Mouse (Mus musculus) limb, embryonic 11.5 days (tissue): Measurements from ENCODE around the gene Tnfrsf4. TPM values are rescaled to one million over a fixed set of nuclear protein-coding genes. Genes with fewer than 3 reads are reported as not detected.

Experiments
- ATAC-seq: fragments of 200-750 bp; cut with Nextera tagmentation; 2 replicates; pipeline ENCODE4 v1.8.0; 2017; ENCODE audit warnings: low read depth; ENCODE audit not compliant: insufficient number of reproducible peaks, low FRiP score, low TSS enrichment
- DNase-seq: peaks from one replicate; pipeline ENCODE4 v3.0.0-alpha.2; 2015; ENCODE audit warnings: low spot score
- H3K27ac ChIP-seq: fragments of 300-500 bp; sonication (generic); replicated peaks from 2 replicates; pipeline ENCODE4 v1.5.1; 2014; ENCODE audit warnings: low read depth, mild to moderate bottlenecking, low read length
- H3K27me3 ChIP-seq: fragments of 300-500 bp; sonication (generic); 2 replicates; pipeline ENCODE4 v1.6.1; 2014; ENCODE audit warnings: mild to moderate bottlenecking, low read length, mixed read lengths; ENCODE audit not compliant: control insufficient read depth, insufficient read depth
- H3K36me3 ChIP-seq: fragments of 300-500 bp; sonication (generic); 2 replicates; pipeline ENCODE4 v1.6.1; 2014; ENCODE audit warnings: mild to moderate bottlenecking, low read length, moderate library complexity, mixed read lengths; ENCODE audit not compliant: control insufficient read depth, insufficient read depth
- H3K4me1 ChIP-seq: fragments of 300-500 bp; sonication (generic); 2 replicates; pipeline ENCODE4 v1.6.1; 2014; ENCODE audit warnings: low read length, mixed read lengths; ENCODE audit not compliant: control insufficient read depth, insufficient read depth
- H3K4me2 ChIP-seq: fragments of 300-500 bp; sonication (generic); 2 replicates; pipeline ENCODE4 v1.6.1; 2014; ENCODE audit warnings: low read depth, mild to moderate bottlenecking, moderate library complexity; ENCODE audit not compliant: severe bottlenecking
- H3K4me3 ChIP-seq: fragments of 300-500 bp; sonication (generic); 2 replicates; pipeline ENCODE4 v1.5.1; 2014; ENCODE audit warnings: low read depth, low read length
- H3K9ac ChIP-seq: fragments of 300-500 bp; sonication (generic); 2 replicates; pipeline ENCODE4 v1.6.1; 2014; ENCODE audit warnings: mild to moderate bottlenecking, low read length
- H3K9me3 ChIP-seq: fragments of 300-500 bp; sonication (generic); 2 replicates; pipeline ENCODE4 v1.6.1; 2016; ENCODE audit warnings: low read length; ENCODE audit not compliant: control insufficient read depth
- WGBS: fragments of 180-500 bp; shearing (Covaris S2); extraction: QIAGEN DNeasy Blood & Tissue Kit; methylation state at CpG from one replicate; pipeline ENCODE4 v1.1.7; 2014; 5-methylcytosine and 5-hydroxymethylcytosine counted together
- polyA plus RNA-seq: library from polyadenylated mRNA; unstranded; fragments of >200 nt; fragmentation: Nextera tagmentation; extraction: Ambion mirVana; gene quantifications from 2 replicates; pipeline ENCODE4 v1.2.1, GENCODE M21; 2014

Tnfrsf4 gene
- polyA plus RNA-seq, 1 experiment from 2014 or later = 0.29 TPM

DNA sequence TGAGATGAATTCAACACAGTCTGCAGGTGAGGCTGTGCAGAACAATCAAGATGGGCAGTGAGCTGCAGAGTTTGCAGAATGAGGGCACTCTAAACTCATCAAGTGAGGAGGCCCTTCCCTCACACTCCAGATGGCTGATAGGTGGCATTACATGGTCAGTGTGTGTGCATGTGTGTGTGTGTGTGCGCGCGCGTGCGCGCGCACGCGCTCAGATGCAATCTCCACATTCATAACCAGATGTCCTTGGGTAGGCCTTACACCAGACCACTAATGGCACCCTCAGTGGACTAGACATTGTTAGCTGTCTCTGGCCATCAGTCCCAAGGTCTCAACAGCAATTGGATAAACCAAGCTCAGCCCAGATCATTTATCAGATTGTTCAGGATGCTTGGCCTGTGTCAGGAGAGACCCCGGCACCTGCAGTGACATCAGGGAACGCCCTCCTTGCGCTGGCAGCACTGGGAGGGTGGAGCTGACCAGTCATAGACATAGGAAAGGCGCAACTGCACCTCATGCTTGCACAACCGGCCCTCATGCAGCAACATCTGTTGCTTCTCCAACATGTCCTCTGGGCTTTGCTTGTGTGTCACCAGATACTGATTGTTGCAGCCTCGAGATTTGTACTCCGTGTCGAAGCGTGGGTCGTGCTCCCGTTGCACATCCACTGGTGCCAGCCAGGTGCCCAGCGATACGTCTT, 22.3 kb upstream of the Tnfrsf4 start:
- DNase-seq = no peak
- H3K27ac ChIP-seq = peak overlapping the region; percentile 89; the same call in 1 of the 2 replicates

DNA sequence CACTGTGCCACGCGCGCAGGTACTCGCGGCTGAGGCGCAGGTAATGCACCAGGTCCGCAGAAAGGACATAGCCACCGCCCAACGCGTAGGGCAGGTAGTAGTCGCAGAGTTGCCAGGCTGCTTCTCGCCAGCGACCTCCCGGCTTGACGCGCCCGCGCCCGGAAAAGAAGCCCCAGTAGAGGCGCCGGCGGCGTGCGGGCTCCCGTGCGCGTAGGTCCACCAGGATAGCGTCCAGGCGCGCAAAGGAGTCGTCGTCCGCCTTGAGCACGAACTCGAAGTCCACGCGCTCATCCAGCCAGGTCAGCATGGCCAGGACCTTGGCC, 21.8 kb upstream of the Tnfrsf4 start:
- no peak for DNase-seq
- no peaks in the 10 kb centered on the region for H3K36me3 ChIP-seq
- H3K27ac ChIP-seq = peak overlapping the region; percentile 89
- no peaks in the 10 kb centered on the region for H3K27me3 ChIP-seq
- no peaks in the 10 kb centered on the region for H3K9me3 ChIP-seq
- peaks cover 13% of the 10 kb centered on the region; the same call in 1 of the 2 replicates for H3K4me1 ChIP-seq
- H3K9ac ChIP-seq = peak overlapping the region; percentile 85
- peak overlapping the region; percentile 93 for H3K4me2 ChIP-seq
- 30% methylated on average over 36 of the region's 37 CpGs for WGBS
- peak overlapping the region; percentile 93 for H3K4me3 ChIP-seq
- ATAC-seq = peak; percentile 32

More for the DNA sequence above, 22.3 kb upstream of the Tnfrsf4 start:
- H3K9me3 ChIP-seq = no peaks in the 10 kb centered on the region
- H3K4me3 ChIP-seq = peak overlapping the region; percentile 93
- no peaks in the 10 kb centered on the region for H3K27me3 ChIP-seq
- peak overlapping the region; percentile 93 for H3K4me2 ChIP-seq
- no peak for ATAC-seq
- 89% methylated on average over 22 of the region's 22 CpGs for WGBS
- peaks cover 13% of the 10 kb centered on the region; the same call in 1 of the 2 replicates for H3K4me1 ChIP-seq
- no peaks in the 10 kb centered on the region for H3K36me3 ChIP-seq
- peak overlapping the region; percentile 85 for H3K9ac ChIP-seq

DNA sequence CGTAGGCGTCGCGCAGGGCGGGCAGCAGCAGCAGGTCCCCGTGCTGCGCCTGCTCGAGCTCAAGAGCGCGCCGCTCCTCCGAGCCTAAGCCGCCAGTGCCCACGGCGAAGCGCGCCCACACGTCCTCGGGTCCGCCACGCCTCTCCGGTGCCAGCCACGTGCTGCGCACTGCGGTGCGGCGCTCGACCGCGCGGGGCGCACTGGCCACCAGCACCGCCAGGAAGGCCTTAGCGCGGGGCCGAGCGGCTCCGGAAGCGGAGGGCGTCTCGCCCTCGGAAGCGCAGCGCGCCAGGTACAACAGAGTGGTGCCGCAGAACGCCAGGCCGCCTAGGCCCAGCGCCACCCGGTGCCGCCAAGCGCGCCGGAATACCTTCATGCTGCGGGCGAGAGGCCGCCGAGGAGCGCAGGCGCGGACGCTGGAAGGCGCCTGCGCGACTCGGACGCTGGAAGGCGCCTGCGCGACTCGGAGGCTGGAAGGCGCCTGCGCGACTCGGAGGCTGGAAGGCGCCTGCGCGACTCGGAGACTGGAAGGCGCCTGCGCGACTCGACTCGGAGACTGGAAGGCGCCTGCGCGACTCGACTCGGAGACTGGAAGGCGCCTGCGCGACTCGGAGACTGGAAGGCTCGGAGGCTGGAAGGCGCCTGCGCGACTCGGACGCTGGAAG, 21.3 kb upstream of the Tnfrsf4 start, which contains the start of the genes B3galt6 and Sdf4:
TSS of gene B3galt6 (minus strand) at position 409 of the 665 bp plus-strand sequence.
TSS of gene Sdf4 (plus strand) at position 632 of the 665 bp plus-strand sequence.
- Histone ChIP-seq H3K9me3 (no peaks in the 10 kb centered on the region), H3K36me3 (peaks cover under 1% of the 10 kb centered on the region; the same call in 1 of the 2 replicates), H3K27ac (peak within 1 kb of the TSS; percentile 89), H3K9ac (peak within 1 kb of the TSS; percentile 90), H3K27me3 (no peaks in the 10 kb centered on the region), H3K4me3 (peak within 1 kb of the TSS; percentile 93), H3K4me2 (peak within 1 kb of the TSS; percentile 93), H3K4me1 (peaks cover 13% of the 10 kb centered on the region; the same call in 1 of the 2 replicates)
- ATAC-seq = peak; percentile 72
- DNase-seq = peak; percentile 84
- WGBS = under 1% methylated on average over 94 of the region's 99 CpGs

DNA sequence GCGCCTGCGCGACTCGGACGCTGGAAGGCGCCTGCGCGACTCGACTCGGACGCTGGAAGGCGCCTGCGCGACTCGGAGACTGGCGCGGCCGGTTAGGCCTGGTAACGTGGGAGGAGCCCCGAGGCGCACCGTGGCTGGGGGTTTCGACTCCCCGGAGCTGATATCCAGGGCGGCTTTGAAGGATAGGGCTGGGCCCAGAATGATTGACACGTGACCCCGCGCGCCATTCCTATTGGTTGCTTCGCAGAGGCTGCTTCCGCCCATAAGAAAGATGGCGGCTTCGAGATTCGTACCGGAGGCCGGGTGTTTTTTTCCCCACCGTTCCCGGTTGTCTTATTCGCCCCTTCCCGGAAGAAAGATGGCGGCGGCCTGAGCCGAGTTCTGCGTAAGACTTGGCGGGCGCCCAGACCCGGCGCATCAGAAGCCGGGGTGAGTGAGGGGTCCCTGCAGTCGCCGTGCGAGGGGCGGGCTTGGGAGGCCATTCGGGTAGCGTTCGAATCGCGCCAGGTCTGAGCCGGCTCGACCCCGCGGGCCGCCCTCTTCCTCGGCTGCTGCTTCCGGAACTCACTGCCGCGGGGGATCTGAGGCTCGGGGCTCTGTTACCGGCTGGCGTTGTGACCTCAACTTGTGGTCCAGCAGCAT, 20.6 kb upstream of the Tnfrsf4 start:
- WGBS = under 1% methylated on average over 70 of the region's 70 CpGs
- peak; percentile 82 for ATAC-seq

DNA sequence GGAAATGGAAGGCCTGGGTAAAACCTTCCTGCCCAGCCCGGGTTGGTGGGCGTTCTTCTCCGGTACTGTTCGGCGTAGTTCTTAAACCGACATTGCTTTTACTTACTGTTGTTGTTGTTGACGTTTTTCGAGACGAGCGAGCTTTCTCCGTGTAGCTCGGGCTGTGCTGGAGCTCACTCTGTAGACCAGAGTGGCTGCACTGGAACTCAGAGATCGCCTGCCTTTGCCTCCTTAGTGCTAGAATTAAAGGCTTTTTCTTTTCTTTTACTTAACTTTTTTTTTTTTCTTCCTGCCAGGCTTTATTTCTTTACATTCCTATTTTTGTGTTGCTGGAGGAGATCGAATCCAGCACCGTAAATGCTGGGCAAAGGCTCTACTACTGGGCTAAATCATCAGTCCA, 20.0 kb upstream of the Tnfrsf4 start:
- DNase-seq (no peak), ATAC-seq (no peak)
- Histone ChIP-seq H3K9me3 (no peaks in the 10 kb centered on the region), H3K27ac (peak overlapping the region; percentile 77; the same call in 1 of the 2 replicates), H3K4me1 (peaks cover 13% of the 10 kb centered on the region; the same call in 1 of the 2 replicates), H3K4me2 (peak overlapping the region; percentile 71), H3K9ac (peak overlapping the region; percentile 90), H3K4me3 (peak overlapping the region; percentile 93), H3K36me3 (peaks cover 7% of the 10 kb centered on the region), H3K27me3 (no peaks in the 10 kb centered on the region)
- 6% methylated on average over 15 of the region's 15 CpGs for WGBS

More for the DNA sequence above, 20.6 kb upstream of the Tnfrsf4 start:
- Histone ChIP-seq H3K27me3 (no peaks in the 10 kb centered on the region), H3K4me3 (peak overlapping the region; percentile 93), H3K36me3 (peaks cover 7% of the 10 kb centered on the region), H3K9ac (peak overlapping the region; percentile 90), H3K27ac (peak overlapping the region; percentile 77), H3K4me1 (peaks cover 13% of the 10 kb centered on the region; the same call in 1 of the 2 replicates), H3K4me2 (peak overlapping the region; percentile 71), H3K9me3 (no peaks in the 10 kb centered on the region)
- peak; percentile 96 for DNase-seq

DNA sequence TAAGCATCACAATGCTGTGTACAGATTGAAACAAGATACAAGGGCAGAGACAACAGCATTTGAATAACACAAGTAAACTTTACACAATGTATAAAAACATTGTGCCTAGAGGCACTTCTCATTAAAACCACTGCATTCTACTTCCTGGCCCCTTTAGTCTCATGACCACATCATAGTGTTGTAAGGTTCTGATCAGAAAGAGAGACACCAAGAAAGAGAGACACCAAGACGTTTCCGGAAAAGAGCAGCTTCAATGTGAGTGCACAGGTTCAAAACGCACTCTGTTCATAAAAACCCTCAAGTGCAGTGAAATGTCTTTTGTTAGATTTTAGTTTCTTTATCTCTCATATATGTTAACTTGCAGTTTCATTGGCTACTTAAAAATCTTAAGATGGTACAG, 9.5 kb upstream of the Tnfrsf4 start:
- Histone ChIP-seq H3K4me1 (no peaks in the 10 kb centered on the region), H3K4me3 (no peak overlapping the region), H3K4me2 (no peak overlapping the region), H3K9ac (no peak overlapping the region), H3K27me3 (no peaks in the 10 kb centered on the region), H3K9me3 (no peaks in the 10 kb centered on the region), H3K27ac (no peak overlapping the region), H3K36me3 (peaks cover 31% of the 10 kb centered on the region)
- 89% methylated on average over 3 of the region's 3 CpGs for WGBS
- no peak for DNase-seq
- no peak for ATAC-seq

DNA sequence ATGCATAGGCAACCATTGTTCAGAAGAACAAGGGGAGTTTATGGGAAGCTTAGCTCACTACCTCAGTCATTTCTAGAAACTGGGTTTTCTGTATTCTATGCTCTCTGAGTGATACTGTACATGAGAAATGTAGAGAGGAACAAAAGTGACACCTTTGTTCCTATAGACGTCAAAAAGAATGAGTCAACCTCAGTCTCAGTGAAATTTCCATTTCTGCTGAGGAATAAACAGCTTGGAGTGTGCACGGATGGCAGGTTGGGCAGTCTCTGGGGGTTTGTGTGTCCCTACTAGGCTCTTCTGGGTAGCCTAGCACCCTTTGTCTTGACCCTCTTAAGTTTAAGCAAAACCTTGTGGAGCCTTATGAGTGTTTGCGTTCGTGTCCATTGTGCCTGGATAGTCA, 5.3 kb upstream of the Tnfrsf4 start:
- no peak for DNase-seq
- Histone ChIP-seq H3K27me3 (no peaks in the 10 kb centered on the region), H3K4me3 (no peak overlapping the region), H3K4me1 (no peaks in the 10 kb centered on the region), H3K9ac (no peak overlapping the region), H3K9me3 (no peaks in the 10 kb centered on the region), H3K4me2 (no peak overlapping the region), H3K27ac (no peak overlapping the region), H3K36me3 (peaks cover 25% of the 10 kb centered on the region)
- WGBS = 94% methylated on average over 4 of the region's 4 CpGs
- no peak for ATAC-seq

DNA sequence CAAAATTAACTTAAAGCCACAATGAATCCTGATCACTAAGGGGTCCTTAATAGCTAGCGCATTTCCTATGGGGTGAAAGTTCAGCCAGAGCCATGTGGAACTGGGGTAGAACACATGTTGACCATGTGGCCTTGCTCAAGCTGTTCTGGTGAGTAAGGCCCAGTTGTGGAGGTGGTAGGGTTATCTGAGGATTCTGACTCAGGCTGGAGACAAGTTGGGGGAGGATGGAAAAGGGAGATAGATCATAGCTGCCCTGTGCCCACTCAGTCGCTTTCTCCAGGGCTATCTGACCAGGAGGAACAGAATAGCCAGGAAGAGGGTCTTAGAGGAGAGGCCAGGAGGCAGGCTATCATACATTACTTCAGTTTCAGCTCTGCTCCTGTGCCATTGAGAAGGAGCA, 793 bp downstream of the Tnfrsf4 start:
- Histone ChIP-seq H3K4me2 (no peak overlapping the region), H3K4me1 (no peaks in the 10 kb centered on the region), H3K36me3 (peaks cover 19% of the 10 kb centered on the region), H3K9me3 (no peaks in the 10 kb centered on the region), H3K27me3 (no peaks in the 10 kb centered on the region), H3K9ac (no peak overlapping the region), H3K4me3 (no peak overlapping the region), H3K27ac (no peak overlapping the region)
- WGBS = 77% methylated on average over 2 of the region's 2 CpGs
- no peak for ATAC-seq
- DNase-seq = no peak
